Mouse (Mus musculus): ENCODE measurements around the gene Mark1.
A peak's percentile ranks its signal among the peaks of the same experiment; 100 is the strongest.

Gene Mark1

GRCm38 (mm10) chr1:184999071-184999750, at the start of gene Mark1:
Gene Mark1, minus strand, starts transcription at chr1:184999570.
- no peak for DNase-seq (ENCODE audit: low spot score)

DNA sequence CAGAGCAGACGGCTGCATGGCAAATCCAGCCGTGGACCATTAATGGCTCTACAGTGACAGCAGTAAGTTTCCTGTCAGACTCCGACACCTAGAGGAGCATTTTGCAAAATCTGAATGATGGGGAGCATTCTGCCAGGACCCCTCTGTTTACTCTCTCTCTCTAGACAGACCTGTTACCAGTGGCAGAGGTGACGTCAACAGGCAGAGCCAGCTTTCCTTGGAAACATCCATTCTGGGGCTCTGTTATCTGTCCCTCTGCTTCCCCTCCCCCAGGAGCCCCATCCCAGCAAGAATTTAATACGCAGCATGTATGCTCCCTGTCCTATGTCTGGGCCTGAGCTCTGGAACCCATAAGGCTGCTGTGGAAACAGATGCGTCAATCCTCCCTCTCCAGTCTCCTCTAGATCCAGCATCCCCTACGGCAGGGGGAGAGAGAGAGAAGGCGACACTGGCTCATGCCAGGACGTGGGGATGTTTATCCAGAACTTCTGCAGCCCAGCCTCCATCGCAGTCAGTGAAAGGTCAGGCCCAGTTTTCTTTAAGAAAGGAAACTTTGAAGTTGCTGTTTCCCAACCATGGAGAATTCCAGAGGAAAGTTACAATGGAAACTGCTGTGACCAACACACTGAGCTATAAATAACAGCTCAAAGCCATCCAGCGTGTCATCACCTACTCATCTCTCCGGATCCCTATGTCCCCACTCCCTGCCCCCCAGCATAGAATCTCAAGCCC, 48.3 kb upstream of the Mark1 start:
- no peak for DNase-seq (ENCODE audit: low spot score)

DNA sequence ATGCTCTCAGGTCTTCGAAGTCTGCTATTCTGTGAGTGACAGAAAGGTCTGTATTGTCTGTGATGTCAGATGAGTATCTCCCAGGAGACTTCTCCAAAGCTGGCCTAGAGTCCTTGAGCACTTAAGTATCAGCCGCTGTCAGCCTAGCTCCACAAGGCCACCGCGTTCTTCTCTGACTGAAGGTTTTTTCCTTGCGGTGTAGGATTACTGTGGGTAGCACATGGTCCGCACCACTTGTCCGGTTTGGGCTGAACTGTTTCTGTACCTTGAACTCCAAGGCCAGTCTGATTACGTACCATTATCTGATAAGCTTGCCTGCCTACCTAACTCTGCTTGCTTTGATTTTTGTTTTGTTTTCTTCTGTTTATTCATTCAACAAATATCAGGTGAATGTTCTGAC, 47.1 kb upstream of the Mark1 start:
- DNase-seq (ENCODE audit: low spot score): no peak

DNA sequence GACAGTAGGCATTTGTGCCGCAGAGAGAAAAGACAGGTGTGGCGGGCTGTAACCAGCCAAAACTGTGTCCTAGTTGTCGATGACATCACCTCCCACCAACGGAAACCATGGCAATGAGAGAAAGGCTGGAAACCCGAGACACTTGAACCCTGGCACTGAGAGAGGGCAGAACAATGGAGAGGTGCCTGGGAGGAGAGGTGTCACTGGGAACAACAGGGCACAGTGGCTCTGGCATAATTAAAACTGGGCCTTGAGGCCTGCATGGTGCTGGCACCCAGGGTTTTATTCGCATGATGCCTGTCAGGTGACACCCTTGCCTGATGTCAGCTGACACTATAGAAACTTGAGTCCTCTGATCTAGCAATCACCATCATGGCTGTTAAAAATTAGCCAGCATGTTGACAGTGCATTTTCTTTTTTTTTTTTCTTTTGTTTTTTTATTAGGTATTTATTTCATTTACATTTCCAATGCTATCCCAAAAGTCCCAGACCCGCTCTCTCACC, 38.9 kb upstream of the Mark1 start:
- no peak for DNase-seq (ENCODE audit: low spot score)

- DNase-seq (ENCODE audit: low spot score): no peak
These were observed 31.2 kb upstream of the Mark1 start for GRCm38 (mm10) chr1:185030565-185030964.

DNA sequence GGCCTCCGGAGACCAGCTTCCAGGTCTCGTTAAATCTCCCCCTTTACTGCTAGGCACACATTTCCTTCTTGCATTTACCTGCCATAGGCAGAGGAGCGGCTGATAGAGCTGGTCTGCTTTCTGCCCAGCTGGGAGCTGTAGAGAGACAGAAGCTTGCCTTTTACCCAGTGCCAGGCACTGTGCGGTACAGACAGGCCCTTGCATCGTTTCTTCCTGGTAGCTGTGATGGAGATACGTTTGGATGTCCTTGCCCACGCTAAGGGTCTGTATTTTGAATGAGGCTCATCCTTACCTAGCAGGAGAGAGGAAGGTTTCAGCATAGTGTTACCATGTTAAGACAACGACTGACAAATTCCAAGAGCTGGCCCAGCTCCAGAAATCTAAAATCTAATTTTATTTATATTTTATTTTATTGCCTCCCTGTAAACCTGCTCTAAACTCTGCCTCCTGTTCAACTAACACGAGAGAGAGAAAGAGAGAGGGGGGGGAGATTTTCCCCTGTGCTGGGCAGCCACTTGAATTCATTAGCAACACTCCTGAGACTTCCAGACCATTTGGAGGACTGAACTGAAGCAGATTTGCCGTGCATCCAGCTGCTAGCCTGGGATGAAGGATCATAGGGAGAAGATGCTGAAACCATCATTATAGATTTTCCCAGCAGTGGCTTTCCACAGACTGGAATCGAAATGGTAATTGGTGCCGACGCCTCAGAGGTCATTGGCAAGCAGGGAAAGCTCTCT, 21.2 kb upstream of the Mark1 start:
- no peak for DNase-seq (ENCODE audit: low spot score)

DNA sequence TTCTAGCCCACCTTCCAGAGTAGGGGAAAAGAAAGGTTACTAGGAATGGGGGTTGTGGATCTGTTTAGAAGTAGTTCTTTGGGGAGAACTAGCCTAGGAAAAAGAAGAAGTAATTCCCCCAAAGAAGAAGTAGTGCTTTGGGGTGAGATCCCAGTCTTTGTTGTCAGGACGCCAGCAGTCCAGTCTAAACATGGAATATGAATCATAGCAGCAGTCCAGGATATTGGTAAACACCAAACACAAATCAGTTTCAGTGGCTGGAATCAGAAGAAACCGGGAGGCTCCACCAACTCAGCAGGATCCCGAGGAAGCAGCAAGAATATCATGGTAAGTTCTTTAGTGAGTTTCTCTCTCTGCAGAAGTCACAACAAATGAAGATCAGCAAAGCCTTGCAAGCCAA, 13.2 kb upstream of the Mark1 start:
- no peak for DNase-seq (ENCODE audit: low spot score)

- no peak for DNase-seq (ENCODE audit: low spot score)
These were observed 7.7 kb upstream of the Mark1 start for GRCm38 (mm10) chr1:185007066-185007465.

GRCm38 (mm10) chr1:184999780-185000599, 620 bp upstream of the Mark1 start:
- DNase-seq (ENCODE audit: low spot score): peak; percentile 43

- DNase-seq (ENCODE audit: low spot score): no peak
These were observed 739 bp downstream of the Mark1 start for GRCm38 (mm10) chr1:184998631-184999030.

- DNase-seq (ENCODE audit: low spot score): no peak
These were observed 1.2 kb downstream of the Mark1 start for GRCm38 (mm10) chr1:184998161-184998560.

GRCm38 (mm10) chr1:184997466-184997865, 1.9 kb downstream of the Mark1 start:
- DNase-seq (ENCODE audit: low spot score): no peak

- no peak for DNase-seq (ENCODE audit: low spot score)
These were observed 4.0 kb downstream of the Mark1 start for GRCm38 (mm10) chr1:184995335-184995734.

DNA sequence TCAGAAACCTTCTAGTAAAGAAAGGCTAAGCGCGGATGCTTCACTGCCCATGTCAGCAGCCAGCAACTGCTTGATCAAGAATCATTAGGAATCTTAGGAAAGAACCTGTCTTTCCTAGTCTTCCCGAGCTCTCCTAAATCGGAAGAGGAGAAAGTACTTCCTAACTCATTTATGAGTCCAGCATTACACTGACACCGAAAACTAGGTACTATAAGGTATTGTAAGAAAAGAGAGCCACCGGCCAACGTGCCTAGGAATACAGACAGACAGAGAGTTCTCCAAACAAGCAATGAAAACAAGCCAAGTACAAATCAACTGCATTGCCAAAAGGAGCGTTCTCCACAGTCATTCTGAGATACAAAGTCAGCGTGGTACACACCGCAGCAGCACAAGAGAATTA, 8.2 kb downstream of the Mark1 start:
- DNase-seq (ENCODE audit: low spot score): no peak

GRCm38 (mm10) chr1:184986748-184987147, 12.6 kb downstream of the Mark1 start:
- DNase-seq (ENCODE audit: low spot score): no peak

- no peak for DNase-seq (ENCODE audit: low spot score)
These were observed 14.6 kb downstream of the Mark1 start for GRCm38 (mm10) chr1:184984723-184985122.

- no peak for DNase-seq (ENCODE audit: low spot score)
These were observed 15.6 kb downstream of the Mark1 start for GRCm38 (mm10) chr1:184983751-184984150.

DNA sequence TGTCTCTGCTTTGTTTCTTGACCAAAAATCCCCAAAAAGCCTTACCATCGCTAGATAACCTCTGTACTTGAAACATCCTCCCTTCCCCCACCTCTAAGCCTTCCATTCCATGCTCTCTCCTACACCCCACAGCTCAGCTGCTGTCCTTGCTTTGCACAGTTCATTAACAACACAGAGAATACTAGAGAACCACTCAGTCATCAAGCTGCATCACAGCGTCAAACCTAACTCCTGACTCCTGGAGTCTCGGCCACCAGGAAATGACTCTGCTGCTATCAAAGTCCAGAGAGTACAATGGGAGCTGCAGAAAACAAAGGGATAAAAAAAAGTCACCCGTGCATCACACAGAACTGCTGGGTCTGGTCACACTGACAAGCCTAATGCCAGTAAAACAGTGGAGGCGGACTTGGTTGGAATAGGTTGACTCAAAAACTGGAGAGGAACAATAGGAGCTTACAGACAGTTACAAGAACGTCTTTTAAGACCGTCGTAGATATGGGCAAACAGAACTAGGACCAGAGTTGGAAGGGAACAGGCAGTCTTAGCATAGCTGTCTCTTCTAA, 27.1 kb downstream of the Mark1 start:
- no peak for DNase-seq (ENCODE audit: low spot score)

- no peak for DNase-seq (ENCODE audit: low spot score)
These were observed 30.0 kb downstream of the Mark1 start for GRCm38 (mm10) chr1:184969374-184969773.

DNA sequence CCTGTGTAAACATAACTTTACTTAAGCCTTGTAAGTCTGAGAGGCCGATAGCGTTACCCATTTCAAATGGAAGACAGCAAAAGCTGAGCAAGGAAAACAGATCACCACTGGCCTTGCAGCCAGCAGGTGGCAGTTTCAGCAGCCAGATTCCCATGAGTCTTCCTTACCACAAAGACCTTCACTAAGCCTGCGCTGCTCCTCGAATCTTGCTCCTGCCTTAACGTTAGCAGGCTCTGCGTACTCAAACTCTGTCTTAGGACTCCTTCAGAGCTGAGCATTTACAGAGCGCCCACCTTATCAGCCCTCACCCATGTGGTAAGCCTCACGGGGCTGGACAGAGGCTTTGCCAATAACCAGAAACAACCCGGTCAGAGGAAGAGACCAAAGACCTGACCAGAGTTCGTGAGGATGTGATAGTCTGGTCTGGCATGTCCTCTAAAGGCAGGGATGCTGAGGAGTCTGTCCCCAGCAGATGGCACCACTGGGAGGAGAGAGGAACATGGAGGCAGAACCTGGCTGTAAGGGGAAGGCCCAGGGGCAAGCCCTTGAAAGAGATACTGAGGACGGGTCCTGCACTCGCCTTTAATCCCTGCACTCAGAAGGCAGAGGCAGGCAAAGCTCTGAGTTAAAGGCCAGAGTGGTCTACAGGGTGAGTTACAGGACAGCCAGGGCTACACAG, 33.5 kb downstream of the Mark1 start:
- DNase-seq (ENCODE audit: low spot score): peak; percentile 67

GRCm38 (mm10) chr1:184963121-184963693, 36.2 kb downstream of the Mark1 start:
- peak; percentile 9 for DNase-seq (ENCODE audit: low spot score)
